8 mouse cellular contexts compared by ENCODE assay signal in genomic region chr4:143212341-143213174, GRCm38 (mm10). TPM values are rescaled to one million over a fixed set of nuclear protein-coding genes. Genes with fewer than 3 reads are reported as not detected.
A peak's percentile ranks its signal among the peaks of the same experiment; 100 is the strongest.
DNase-seq lines count a peak whose midpoint lies in the region; ATAC-seq lines count a peak whose summit lies in the region.

Gene Prdm2 (minus strand): TSS chr4:143212995.

- peak within 1 kb of the TSS; percentile 95 for H3K9ac ChIP-seq in embryonic facial prominence, embryonic 13.5 days
- H3K9ac ChIP-seq in midbrain, embryonic 11.5 days (ENCODE audit: low read length), result peak within 1 kb of the TSS; percentile 98

- peak; percentile 37 for DNase-seq in 3T3-L1 (ENCODE audit: low read depth, low spot score)
- peak; percentile 66 to 77 for DNase-seq in adrenal gland, postnatal 36 days
- DNase-seq in heart, adult 18-20 months, result peak; percentile 65 to 84
- DNase-seq in kidney, adult 18-20 months, result peak; percentile 80
- peak; percentile 86 for DNase-seq in limb, embryonic 10.5 days (ENCODE audit: low spot score)
- peak; percentile 97 for DNase-seq in midbrain, embryonic 11.5 days (ENCODE audit: low spot score, missing footprints)
- DNase-seq in right cerebral cortex, postnatal 4 days, result peak; percentile 74

- H3K4me1 ChIP-seq in embryonic facial prominence, embryonic 13.5 days, result peaks cover 19% of the 10 kb centered on the region
- H3K4me1 ChIP-seq in limb, embryonic 10.5 days, result peaks cover 15% of the 10 kb centered on the region
- H3K4me1 ChIP-seq in midbrain, embryonic 11.5 days (ENCODE audit: control insufficient read depth, insufficient read depth, low read length), result peaks cover 8% of the 10 kb centered on the region

- H3K36me3 ChIP-seq in embryonic facial prominence, embryonic 13.5 days, result no peaks in the 10 kb centered on the region
- H3K36me3 ChIP-seq in limb, embryonic 10.5 days, result peaks cover 6% of the 10 kb centered on the region; the same call in 1 of the 2 replicates
- H3K36me3 ChIP-seq in midbrain, embryonic 11.5 days (ENCODE audit: control insufficient read depth, insufficient read depth, low read length), result no peaks in the 10 kb centered on the region

- peak within 1 kb of the TSS; percentile 83 for H3K27ac ChIP-seq in embryonic facial prominence, embryonic 13.5 days
- H3K27ac ChIP-seq in limb, embryonic 10.5 days, result peak within 1 kb of the TSS; percentile 99
- peak within 1 kb of the TSS; percentile 68; the same call in 1 of the 2 replicates for H3K27ac ChIP-seq in midbrain, embryonic 11.5 days (ENCODE audit: low read depth, low read length)

- no peaks in the 10 kb centered on the region for H3K27me3 ChIP-seq in embryonic facial prominence, embryonic 13.5 days
- 0 out of 2 replicates have a peak, but pooled peaks cover 4% of the 10 kb centered on the region for H3K27me3 ChIP-seq in limb, embryonic 10.5 days (ENCODE audit: low read depth, poor library complexity, severe bottlenecking)
- no peaks in the 10 kb centered on the region for H3K27me3 ChIP-seq in midbrain, embryonic 11.5 days (ENCODE audit: control insufficient read depth, insufficient read depth, low read length)

- H3K4me2 ChIP-seq in embryonic facial prominence, embryonic 13.5 days, result peak within 1 kb of the TSS; percentile 80
- H3K4me2 ChIP-seq in midbrain, embryonic 11.5 days, result peak within 1 kb of the TSS; percentile 77

- WGBS in embryonic facial prominence, embryonic 13.5 days, result 1% methylated on average over 93 of the region's 96 CpGs
- 2% methylated on average over 95 of the region's 96 CpGs for WGBS in limb, embryonic 10.5 days
- WGBS in midbrain, embryonic 11.5 days, result 3% methylated on average over 74 of the region's 96 CpGs

- H3K9me3 ChIP-seq in embryonic facial prominence, embryonic 13.5 days, result no peaks in the 10 kb centered on the region
- no peaks in the 10 kb centered on the region for H3K9me3 ChIP-seq in limb, embryonic 10.5 days (replicated peaks)
- H3K9me3 ChIP-seq in midbrain, embryonic 11.5 days (ENCODE audit: control insufficient read depth, low read length), result no peaks in the 10 kb centered on the region

- peak within 1 kb of the TSS; percentile 79 for H3K4me3 ChIP-seq in embryonic facial prominence, embryonic 13.5 days
- peak within 1 kb of the TSS; percentile 82 for H3K4me3 ChIP-seq in limb, embryonic 10.5 days
- peak within 1 kb of the TSS; percentile 86 for H3K4me3 ChIP-seq in midbrain, embryonic 11.5 days (ENCODE audit: low read depth, low read length)

- ATAC-seq in embryonic facial prominence, embryonic 13.5 days (ENCODE audit: insufficient number of reproducible peaks, insufficient read depth, low FRiP score, low TSS enrichment, low read depth), result peak; percentile 78
- ATAC-seq in midbrain, embryonic 11.5 days (ENCODE audit: low FRiP score), result peak; percentile 90

RNA-seq across cellular contexts. Expression of gene Prdm2, which starts in this region (rescaled TPM):
- total RNA-seq in adrenal gland, postnatal 36 days (2021), result 10 to 100 TPM; 26.2 to 28.1 TPM
- polyA plus RNA-seq in embryonic facial prominence, embryonic 13.5 days (2015; fragmentation: Nextera tagmentation; extraction: Ambion mirVana), result 14.3 and 17.6 TPM in 2 replicates
- 10 to 100 TPM; 20.8 to 22.7 TPM for total RNA-seq in heart, adult 18-20 months (2021)
- 15.4 and 18.3 TPM in 2 replicates for polyA plus RNA-seq in limb, embryonic 10.5 days (2016; fragmentation: Nextera tagmentation; extraction: Ambion mirVana)
- 14.2 and 14.7 TPM in 2 replicates for polyA plus RNA-seq in midbrain, embryonic 11.5 days (2014; fragmentation: Nextera tagmentation; extraction: Ambion mirVana)

Comparison
In these comparisons a context has a peak if more than half of its experiments do, and no peak if none do; other contexts are left out.
1. Peak in every context shown above with its lines: DNase-seq, ATAC-seq, H3K4me3 ChIP-seq and H3K27ac ChIP-seq.
2. DNase-seq: peak in every context shown above with its lines; median percentile 97 in midbrain, embryonic 11.5 days; 86 in limb, embryonic 10.5 days; 80 in kidney, adult 18-20 months; 74 in heart, adult 18-20 months; 74 in right cerebral cortex, postnatal 4 days; 72 in adrenal gland, postnatal 36 days; 37 in 3T3-L1.